In genomic region chr10:40348566-40349536, GRCm38 (mm10) we compare ENCODE assay signal across 8 mouse cellular contexts. TPM values are rescaled to one million over a fixed set of nuclear protein-coding genes. Genes with fewer than 3 reads are reported as not detected.
DNase-seq lines count a peak whose midpoint lies in the region; ATAC-seq and TF ChIP-seq lines count a peak whose summit lies in the region.

No protein-coding gene starts in this region.

- peak; percentile 98 for ATAC-seq in embryonic facial prominence, embryonic 13.5 days (ENCODE audit: insufficient number of reproducible peaks, insufficient read depth, low FRiP score, low TSS enrichment, low read depth)
- peak; percentile 97 for ATAC-seq in limb, embryonic 12.5 days (ENCODE audit: insufficient number of reproducible peaks, insufficient read depth, low FRiP score, low TSS enrichment, low read depth)
- peak; percentile 99 for ATAC-seq in midbrain, embryonic 15.5 days (replicated peaks)

- TF ChIP-seq POLR2A in kidney, adult 2 months (IDR thresholded peaks at IDR 0.05; ENCODE audit: low read depth, low read length), result peak; percentile 28
- TF ChIP-seq POLR2A in spleen, adult 2 months (IDR thresholded peaks at IDR 0.05; ENCODE audit: low read depth, low read length), result peak; percentile 64; the same call in 1 of the 2 replicates

- TF ChIP-seq CTCF in kidney, adult 2 months (conservative IDR thresholded peaks at IDR 0.05; ENCODE audit: insufficient read depth, insufficient read length, low read depth, low read length), result no peak
- TF ChIP-seq CTCF in spleen, adult 2 months (IDR thresholded peaks at IDR 0.05; ENCODE audit: extremely low read depth, insufficient read depth, insufficient read length, insufficient replicate concordance), result no peak

- H3K4me2 ChIP-seq in embryonic facial prominence, embryonic 13.5 days, result peak overlapping the region; percentile 69
- peak overlapping the region; percentile 66 for H3K4me2 ChIP-seq in limb, embryonic 12.5 days
- peak overlapping the region; percentile 68 for H3K4me2 ChIP-seq in midbrain, embryonic 15.5 days

- no peaks in the 10 kb centered on the region for H3K36me3 ChIP-seq in embryonic facial prominence, embryonic 13.5 days
- no peaks in the 10 kb centered on the region for H3K36me3 ChIP-seq in kidney, adult 2 months (ENCODE audit: control insufficient read depth, insufficient read depth, low read length)
- no peaks in the 10 kb centered on the region for H3K36me3 ChIP-seq in limb, embryonic 12.5 days
- H3K36me3 ChIP-seq in midbrain, embryonic 15.5 days (replicated peaks), result no peaks in the 10 kb centered on the region
- no peaks in the 10 kb centered on the region for H3K36me3 ChIP-seq in spleen, adult 2 months (ENCODE audit: control insufficient read depth, insufficient read depth, low read length)

- WGBS in embryonic facial prominence, embryonic 13.5 days, result under 1% methylated on average over 75 of the region's 76 CpGs
- WGBS in kidney, adult 2 months, result under 1% methylated on average over 76 of the region's 76 CpGs
- under 1% methylated on average over 72 of the region's 76 CpGs for WGBS in limb, embryonic 12.5 days
- WGBS in midbrain, embryonic 15.5 days, result under 1% methylated on average over 67 of the region's 76 CpGs
- WGBS in spleen, adult 2 months, result under 1% methylated on average over 76 of the region's 76 CpGs

- DNase-seq in 3134 (ENCODE audit: extremely low read depth, insufficient read length, low spot score), result peak; percentile 99
- DNase-seq in adrenal gland, postnatal 36 days, result peak; percentile 97 to 98
- DNase-seq in heart, adult 18-20 months, result peak; percentile 99 to 100
- peak; percentile 100 for DNase-seq in kidney, adult 2 months
- DNase-seq in spleen, adult 2 months (ENCODE audit: low read depth in 1 of 2, low spot score in 2 of 2), result peak; percentile 97 to 99

- H3K4me3 ChIP-seq in embryonic facial prominence, embryonic 13.5 days, result peak overlapping the region; percentile 83
- H3K4me3 ChIP-seq in kidney, adult 2 months (ENCODE audit: insufficient read depth, low read depth, low read length), result peak overlapping the region; percentile 92
- H3K4me3 ChIP-seq in limb, embryonic 12.5 days (replicated peaks), result peak overlapping the region; percentile 86
- H3K4me3 ChIP-seq in midbrain, embryonic 15.5 days, result peak overlapping the region; percentile 91
- H3K4me3 ChIP-seq in spleen, adult 2 months (ENCODE audit: extremely low read depth, insufficient read depth, insufficient read length), result peak overlapping the region; percentile 94

- peaks cover 21% of the 10 kb centered on the region for H3K4me1 ChIP-seq in embryonic facial prominence, embryonic 13.5 days
- no peaks in the 10 kb centered on the region for H3K4me1 ChIP-seq in kidney, adult 2 months (ENCODE audit: control insufficient read depth, insufficient read depth, low read length)
- H3K4me1 ChIP-seq in limb, embryonic 12.5 days (replicated peaks), result peaks cover 13% of the 10 kb centered on the region
- H3K4me1 ChIP-seq in midbrain, embryonic 15.5 days, result peaks cover 23% of the 10 kb centered on the region
- peaks cover 6% of the 10 kb centered on the region for H3K4me1 ChIP-seq in spleen, adult 2 months (ENCODE audit: control insufficient read depth, insufficient read depth, insufficient read length)

- H3K9me3 ChIP-seq in embryonic facial prominence, embryonic 13.5 days, result no peaks in the 10 kb centered on the region
- no peaks in the 10 kb centered on the region for H3K9me3 ChIP-seq in limb, embryonic 12.5 days
- no peaks in the 10 kb centered on the region for H3K9me3 ChIP-seq in midbrain, embryonic 15.5 days

- no peaks in the 10 kb centered on the region for H3K27me3 ChIP-seq in embryonic facial prominence, embryonic 13.5 days
- no peaks in the 10 kb centered on the region for H3K27me3 ChIP-seq in kidney, adult 2 months (replicated peaks; ENCODE audit: control insufficient read depth, insufficient read depth, low read length)
- H3K27me3 ChIP-seq in limb, embryonic 12.5 days, result no peaks in the 10 kb centered on the region
- H3K27me3 ChIP-seq in midbrain, embryonic 15.5 days (replicated peaks), result no peaks in the 10 kb centered on the region
- no peaks in the 10 kb centered on the region for H3K27me3 ChIP-seq in spleen, adult 2 months (ENCODE audit: control insufficient read depth, insufficient read depth, low read length)

- peak overlapping the region; percentile 91 for H3K9ac ChIP-seq in embryonic facial prominence, embryonic 13.5 days
- H3K9ac ChIP-seq in limb, embryonic 12.5 days (replicated peaks), result peak overlapping the region; percentile 87
- H3K9ac ChIP-seq in midbrain, embryonic 15.5 days, result peak overlapping the region; percentile 84

- peak overlapping the region; percentile 98 for H3K27ac ChIP-seq in embryonic facial prominence, embryonic 13.5 days
- peak overlapping the region; percentile 95 for H3K27ac ChIP-seq in kidney, adult 2 months (ENCODE audit: insufficient read depth, low read depth, low read length)
- peak overlapping the region; percentile 96 for H3K27ac ChIP-seq in limb, embryonic 12.5 days
- peak overlapping the region; percentile 95 for H3K27ac ChIP-seq in midbrain, embryonic 15.5 days
- H3K27ac ChIP-seq in spleen, adult 2 months (ENCODE audit: insufficient read depth, low read length), result peak overlapping the region; percentile 99

RNA-seq across cellular contexts. Expression of gene Cdk19, which starts 9.5 kb away (rescaled TPM):
- 10 to 100 TPM in 1 of 2 experiments, 1 to 10 TPM in 1; 7.6 to 17.1 TPM for total RNA-seq in adrenal gland, postnatal 36 days (2021)
- 12.0 and 13.1 TPM in 2 replicates for polyA plus RNA-seq in embryonic facial prominence, embryonic 13.5 days (2015; fragmentation: Nextera tagmentation; extraction: Ambion mirVana)
- 10 to 100 TPM in 1 of 2 experiments, 1 to 10 TPM in 1; 9.1 to 13.0 TPM for total RNA-seq in heart, adult 18-20 months (2021)
- polyA plus RNA-seq in kidney, adult 2 months (2012; rRNA removed), result 6.6 and 6.8 TPM in 2 replicates
- polyA plus RNA-seq in limb, embryonic 12.5 days (2016; fragmentation: Nextera tagmentation; extraction: Ambion mirVana), result 15.7 and 16.3 TPM in 2 replicates
- polyA plus RNA-seq in midbrain, embryonic 15.5 days (2015; fragmentation: Nextera tagmentation; extraction: Ambion mirVana), result 8.6 and 10.1 TPM in 2 replicates
- 10.7 and 12.6 TPM in 2 replicates for polyA plus RNA-seq in spleen, adult 2 months (2012; rRNA removed)

RNA-seq across cellular contexts. Expression of gene Amd1, which starts 46.9 kb away (rescaled TPM):
- total RNA-seq in adrenal gland, postnatal 36 days (2021), result 10 to 100 TPM; 40.9 to 47.8 TPM
- polyA plus RNA-seq in embryonic facial prominence, embryonic 13.5 days (2015; fragmentation: Nextera tagmentation; extraction: Ambion mirVana), result 53.7 and 61.7 TPM in 2 replicates
- total RNA-seq in heart, adult 18-20 months (2021), result 100 to 1,000 TPM in 1 of 2 experiments, 10 to 100 TPM in 1; 97.9 to 132 TPM
- polyA plus RNA-seq in kidney, adult 2 months (2012; rRNA removed), result 12.8 and 18.4 TPM in 2 replicates
- 72.5 and 72.6 TPM in 2 replicates for polyA plus RNA-seq in limb, embryonic 12.5 days (2016; fragmentation: Nextera tagmentation; extraction: Ambion mirVana)
- polyA plus RNA-seq in midbrain, embryonic 15.5 days (2015; fragmentation: Nextera tagmentation; extraction: Ambion mirVana), result 37.1 and 42.1 TPM in 2 replicates
- 4.1 and 5.3 TPM in 2 replicates for polyA plus RNA-seq in spleen, adult 2 months (2012; rRNA removed)

Comparison
In these comparisons a context has a peak if more than half of its experiments do, and no peak if none do; other contexts are left out.
1. Peak in every context shown above with its lines: DNase-seq, ATAC-seq, H3K4me3 ChIP-seq and H3K27ac ChIP-seq.